Mouse (Mus musculus): ENCODE measurements around the gene Renbp. TPM values are rescaled to one million over a fixed set of nuclear protein-coding genes. Genes with fewer than 3 reads are reported as not detected.

Renbp gene
- total and polyA plus RNA-seq, 2 experiments from 2014 or later = 12.4 to 13.1 TPM

GRCm38 (mm10) chrX:73881463-73881862 lies 49.2 kb downstream of the Renbp start:
- Histone ChIP-seq H3K4me2 (ENCODE audit: low read depth) (peak overlapping the region; percentile 61), H3K27ac (ENCODE audit: low read depth, low read length) (no peak overlapping the region), H3K4me3 (ENCODE audit: low read depth, low read length) (peak overlapping the region; percentile 53), H3K36me3 (ENCODE audit: insufficient read depth) (no peaks in the 10 kb centered on the region), H3K4me1 (ENCODE audit: insufficient read depth) (no peaks in the 10 kb centered on the region), H3K9ac (peak overlapping the region; percentile 78; the same call in 1 of the 2 replicates), H3K27me3 (ENCODE audit: insufficient read depth, low read length) (no peaks in the 10 kb centered on the region), H3K9me3 (ENCODE audit: low read length) (no peaks in the 10 kb centered on the region)
- WGBS = 28% methylated on average over 6 of the region's 6 CpGs
- TF ChIP-seq CTCF (IDR thresholded peaks at IDR 0.05; ENCODE audit: low read depth) = no peak; the same call in 1 of the 2 replicates
- DNase-seq = no peak
- peak; percentile 50 for ATAC-seq

GRCm38 (mm10) chrX:73881036-73881427 lies 49.6 kb downstream of the Renbp start:
- Histone ChIP-seq H3K27me3 (ENCODE audit: insufficient read depth, low read length) (no peaks in the 10 kb centered on the region), H3K36me3 (ENCODE audit: insufficient read depth) (no peaks in the 10 kb centered on the region), H3K9me3 (ENCODE audit: low read length) (no peaks in the 10 kb centered on the region), H3K27ac (ENCODE audit: low read depth, low read length) (peak overlapping the region; percentile 79), H3K4me3 (ENCODE audit: low read depth, low read length) (peak overlapping the region; percentile 53), H3K9ac (peak overlapping the region; percentile 78), H3K4me2 (ENCODE audit: low read depth) (peak overlapping the region; percentile 61), H3K4me1 (ENCODE audit: insufficient read depth) (no peaks in the 10 kb centered on the region)
- TF ChIP-seq CTCF (IDR thresholded peaks at IDR 0.05; ENCODE audit: low read depth) = no peak
- ATAC-seq (peak; percentile 38; the same call in 1 of the 2 replicates), DNase-seq (no peak)
- 26% methylated on average over 16 of the region's 16 CpGs for WGBS

GRCm38 (mm10) chrX:73880194-73881035 lies 50.2 kb downstream of the Renbp start:
- 32% methylated on average over 42 of the region's 48 CpGs for WGBS
- ATAC-seq (peak; percentile 73), DNase-seq (peak; percentile 73)
- H3K27ac ChIP-seq (ENCODE audit: low read depth, low read length) = peak overlapping the region; percentile 79
- peak overlapping the region; percentile 53 for H3K4me3 ChIP-seq (ENCODE audit: low read depth, low read length)
- no peaks in the 10 kb centered on the region for H3K4me1 ChIP-seq (ENCODE audit: insufficient read depth)
- H3K9me3 ChIP-seq (ENCODE audit: low read length) = no peaks in the 10 kb centered on the region
- peak overlapping the region; percentile 61 for H3K4me2 ChIP-seq (ENCODE audit: low read depth)
- TF ChIP-seq CTCF (IDR thresholded peaks at IDR 0.05; ENCODE audit: low read depth) = no peak
- H3K27me3 ChIP-seq (ENCODE audit: insufficient read depth, low read length) = no peaks in the 10 kb centered on the region
- H3K36me3 ChIP-seq (ENCODE audit: insufficient read depth) = no peaks in the 10 kb centered on the region
- H3K9ac ChIP-seq = peak overlapping the region; percentile 78

GRCm38 (mm10) chrX:73877014-73877413 lies 53.6 kb downstream of the Renbp start:
- H3K9ac ChIP-seq = 0 out of 2 replicates have a peak overlapping the region, but pooled peaks have one; percentile 18
- H3K4me3 ChIP-seq (ENCODE audit: low read depth, low read length) = no peak overlapping the region
- H3K9me3 ChIP-seq (ENCODE audit: low read length) = no peaks in the 10 kb centered on the region
- TF ChIP-seq CTCF (IDR thresholded peaks at IDR 0.05; ENCODE audit: low read depth) = no peak
- 84% methylated on average over 1 of the region's 1 CpGs for WGBS
- H3K27me3 ChIP-seq (ENCODE audit: insufficient read depth, low read length) = no peaks in the 10 kb centered on the region
- H3K27ac ChIP-seq (ENCODE audit: low read depth, low read length) = no peak overlapping the region
- H3K36me3 ChIP-seq (ENCODE audit: insufficient read depth) = no peaks in the 10 kb centered on the region
- DNase-seq (no peak), ATAC-seq (no peak)
- no peaks in the 10 kb centered on the region for H3K4me1 ChIP-seq (ENCODE audit: insufficient read depth)
- peak overlapping the region; percentile 34 for H3K4me2 ChIP-seq (ENCODE audit: low read depth)

- 59% methylated on average over 2 of the region's 2 CpGs for WGBS
- H3K27ac ChIP-seq (ENCODE audit: low read depth, low read length) = no peak overlapping the region
- TF ChIP-seq CTCF (IDR thresholded peaks at IDR 0.05; ENCODE audit: low read depth) = no peak
- H3K4me2 ChIP-seq (ENCODE audit: low read depth) = peak overlapping the region; percentile 34; the same call in 1 of the 2 replicates
- 0 out of 2 replicates have a peak overlapping the region, but pooled peaks have one; percentile 1 for H3K4me3 ChIP-seq (ENCODE audit: low read depth, low read length)
- no peak overlapping the region for H3K9ac ChIP-seq
- ATAC-seq (no peak), DNase-seq (no peak)
- H3K36me3 ChIP-seq (ENCODE audit: insufficient read depth) = no peaks in the 10 kb centered on the region
- no peaks in the 10 kb centered on the region for H3K9me3 ChIP-seq (ENCODE audit: low read length)
- H3K4me1 ChIP-seq (ENCODE audit: insufficient read depth) = no peaks in the 10 kb centered on the region
- no peaks in the 10 kb centered on the region for H3K27me3 ChIP-seq (ENCODE audit: insufficient read depth, low read length)
Measured at GRCm38 (mm10) chrX:73875881-73876280, 54.8 kb downstream of the Renbp start.

Other genes with a start within 250 kb of the Renbp start
- gene Bcap31, start 214.7 kb downstream of the Renbp start, total RNA-seq (2014; rRNA removed) = 41.9 and 45.4 TPM in 2 replicates
- 113 and 121 TPM in 2 replicates for gene Bcap31, start 214.7 kb downstream of the Renbp start, polyA plus RNA-seq (2015; fragmentation: Nextera tagmentation; extraction: Ambion mirVana)
- gene Abcd1, start 214.3 kb downstream of the Renbp start, total RNA-seq (2014; rRNA removed) = 11.7 and 13.8 TPM in 2 replicates
- 6.7 and 7.6 TPM in 2 replicates for gene Abcd1, start 214.3 kb downstream of the Renbp start, polyA plus RNA-seq (2015; fragmentation: Nextera tagmentation; extraction: Ambion mirVana)
- gene Plxnb3, start 173.8 kb downstream of the Renbp start, total RNA-seq (2014; rRNA removed) = 0.62 and 1.6 TPM in 2 replicates
- 0.29 and 0.45 TPM in 2 replicates for gene Plxnb3, start 173.8 kb downstream of the Renbp start, polyA plus RNA-seq (2015; fragmentation: Nextera tagmentation; extraction: Ambion mirVana)
- 0.14 and 0.62 TPM in 2 replicates for gene Srpk3, start 156.4 kb downstream of the Renbp start, total RNA-seq (2014; rRNA removed)
- 0.91 and 0.99 TPM in 2 replicates for gene Srpk3, start 156.4 kb downstream of the Renbp start, polyA plus RNA-seq (2015; fragmentation: Nextera tagmentation; extraction: Ambion mirVana)
- 177 and 186 TPM in 2 replicates for gene Idh3g, start 144.0 kb downstream of the Renbp start, total RNA-seq (2014; rRNA removed)
- gene Idh3g, start 144.0 kb downstream of the Renbp start, polyA plus RNA-seq (2015; fragmentation: Nextera tagmentation; extraction: Ambion mirVana) = 208 and 213 TPM in 2 replicates
- 107 and 169 TPM in 2 replicates for gene Ssr4, start 143.8 kb downstream of the Renbp start, total RNA-seq (2014; rRNA removed)
- gene Ssr4, start 143.8 kb downstream of the Renbp start, polyA plus RNA-seq (2015; fragmentation: Nextera tagmentation; extraction: Ambion mirVana) = 167 and 186 TPM in 2 replicates
- 239 and 252 TPM in 2 replicates for gene Pdzd4, start 105.9 kb downstream of the Renbp start, total RNA-seq (2014; rRNA removed)
- gene Pdzd4, start 105.9 kb downstream of the Renbp start, polyA plus RNA-seq (2015; fragmentation: Nextera tagmentation; extraction: Ambion mirVana) = 3.4 and 4.0 TPM in 2 replicates
- not detected in 2 replicates for gene Avpr2, start 38.7 kb downstream of the Renbp start, total RNA-seq (2014; rRNA removed)
- gene Avpr2, start 38.7 kb downstream of the Renbp start, polyA plus RNA-seq (2015; fragmentation: Nextera tagmentation; extraction: Ambion mirVana) = not detected in 2 replicates
- 225 and 256 TPM in 2 replicates for gene L1cam, start 34.7 kb downstream of the Renbp start, total RNA-seq (2014; rRNA removed)
- gene L1cam, start 34.7 kb downstream of the Renbp start, polyA plus RNA-seq (2015; fragmentation: Nextera tagmentation; extraction: Ambion mirVana) = 75.9 and 100 TPM in 2 replicates
- 2.0 and 4.8 TPM in 2 replicates for gene Arhgap4, start 9.0 kb downstream of the Renbp start, total RNA-seq (2014; rRNA removed)
- gene Arhgap4, start 9.0 kb downstream of the Renbp start, polyA plus RNA-seq (2015; fragmentation: Nextera tagmentation; extraction: Ambion mirVana) = 1.1 and 1.6 TPM in 2 replicates
- gene Naa10, start 8.9 kb downstream of the Renbp start, total RNA-seq (2014; rRNA removed) = 68.9 and 71.2 TPM in 2 replicates
- gene Naa10, start 8.9 kb downstream of the Renbp start, polyA plus RNA-seq (2015; fragmentation: Nextera tagmentation; extraction: Ambion mirVana) = 92.1 and 100 TPM in 2 replicates
- gene Hcfc1, start 35.5 kb upstream of the Renbp start, total RNA-seq (2014; rRNA removed) = 69.7 and 102 TPM in 2 replicates
- 23.1 and 30.8 TPM in 2 replicates for gene Hcfc1, start 35.5 kb upstream of the Renbp start, polyA plus RNA-seq (2015; fragmentation: Nextera tagmentation; extraction: Ambion mirVana)
- gene Irak1, start 93.1 kb upstream of the Renbp start, total RNA-seq (2014; rRNA removed) = 41.9 and 63.7 TPM in 2 replicates
- 21.0 and 28.0 TPM in 2 replicates for gene Irak1, start 93.1 kb upstream of the Renbp start, polyA plus RNA-seq (2015; fragmentation: Nextera tagmentation; extraction: Ambion mirVana)
- gene Opn1mw, start 196.6 kb upstream of the Renbp start, total RNA-seq (2014; rRNA removed) = not detected in 2 replicates
- gene Opn1mw, start 196.6 kb upstream of the Renbp start, polyA plus RNA-seq (2015; fragmentation: Nextera tagmentation; extraction: Ambion mirVana) = not detected in 2 replicates
- 56.7 and 80.9 TPM in 2 replicates for gene Mecp2, start 204.5 kb upstream of the Renbp start, total RNA-seq (2014; rRNA removed)
- gene Mecp2, start 204.5 kb upstream of the Renbp start, polyA plus RNA-seq (2015; fragmentation: Nextera tagmentation; extraction: Ambion mirVana) = 11.4 and 12.4 TPM in 2 replicates
- not detected in 2 replicates for gene Tex28, start 237.0 kb upstream of the Renbp start, total RNA-seq (2014; rRNA removed)
- gene Tex28, start 237.0 kb upstream of the Renbp start, polyA plus RNA-seq (2015; fragmentation: Nextera tagmentation; extraction: Ambion mirVana) = not detected in 2 replicates
- gene Tktl1, start 246.4 kb upstream of the Renbp start, total RNA-seq (2014; rRNA removed) = not detected in 2 replicates
- gene Tktl1, start 246.4 kb upstream of the Renbp start, polyA plus RNA-seq (2015; fragmentation: Nextera tagmentation; extraction: Ambion mirVana) = 0.06 TPM in 1 of 2 replicates, not detected in the other